Mouse (Mus musculus): Measurements from ENCODE around the gene Thpo. TPM values are rescaled to one million over a fixed set of nuclear protein-coding genes. Genes with fewer than 3 reads are reported as not detected.
A peak's percentile ranks its signal among the peaks of the same experiment; 100 is the strongest.

The Thpo gene
- polyA plus RNA-seq, 1 experiment from 2014 or later: 0.99 TPM

- 91% methylated on average over 5 of the region's 5 CpGs for WGBS
- Histone ChIP-seq H3K4me1 (replicated peaks) (peaks cover 28% of the 10 kb centered on the region), H3K4me2 (no peak overlapping the region), H3K36me3 (peaks cover 35% of the 10 kb centered on the region), H3K9me3 (no peaks in the 10 kb centered on the region), H3K9ac (no peak overlapping the region), H3K27ac (replicated peaks) (no peak overlapping the region), H3K27me3 (peaks cover 27% of the 10 kb centered on the region), H3K4me3 (no peak overlapping the region)
- ATAC-seq (ENCODE audit: low read depth): no peak
These were observed 2.5 kb upstream of the Thpo start for GRCm38 (mm10) chr16:20736823-20737222.

GRCm38 (mm10) chr16:20736168-20736567 is 1.9 kb upstream of the Thpo start:
- no peak overlapping the region for H3K4me3 ChIP-seq
- H3K36me3 ChIP-seq: peaks cover 29% of the 10 kb centered on the region
- no peak overlapping the region for H3K9ac ChIP-seq
- no peak for ATAC-seq (ENCODE audit: low read depth)
- H3K27me3 ChIP-seq: peaks cover 30% of the 10 kb centered on the region
- H3K4me1 ChIP-seq (replicated peaks): peaks cover 30% of the 10 kb centered on the region
- no peak overlapping the region for H3K27ac ChIP-seq (replicated peaks)
- no peak overlapping the region for H3K4me2 ChIP-seq
- 88% methylated on average over 7 of the region's 7 CpGs for WGBS
- H3K9me3 ChIP-seq: no peaks in the 10 kb centered on the region

- Histone ChIP-seq H3K9me3 (no peaks in the 10 kb centered on the region), H3K27me3 (peaks cover 30% of the 10 kb centered on the region), H3K4me1 (replicated peaks) (peaks cover 30% of the 10 kb centered on the region), H3K4me2 (no peak overlapping the region), H3K36me3 (peaks cover 28% of the 10 kb centered on the region), H3K4me3 (no peak overlapping the region), H3K9ac (no peak overlapping the region), H3K27ac (replicated peaks) (no peak overlapping the region)
- WGBS: 80% methylated on average over 5 of the region's 5 CpGs
- ATAC-seq (ENCODE audit: low read depth): no peak
These were observed 1.3 kb upstream of the Thpo start for GRCm38 (mm10) chr16:20735651-20736050.

GRCm38 (mm10) chr16:20732925-20733730 is 1.2 kb downstream of the Thpo start, which contains the start of gene Chrd:
Chrd (plus strand) TSS chr16:20733127.
- under 1% methylated on average over 65 of the region's 70 CpGs for WGBS
- H3K27me3 ChIP-seq: peaks cover 30% of the 10 kb centered on the region
- peak within 1 kb of the TSS; percentile 78 for H3K27ac ChIP-seq (replicated peaks)
- H3K4me3 ChIP-seq: peak within 1 kb of the TSS; percentile 75
- peak within 1 kb of the TSS; percentile 98 for H3K4me2 ChIP-seq
- no peaks in the 10 kb centered on the region for H3K9me3 ChIP-seq
- ATAC-seq (ENCODE audit: low read depth): peak; percentile 79
- peaks cover 30% of the 10 kb centered on the region for H3K4me1 ChIP-seq (replicated peaks)
- peak within 1 kb of the TSS; percentile 90 for H3K9ac ChIP-seq
- H3K36me3 ChIP-seq: peaks cover 21% of the 10 kb centered on the region

GRCm38 (mm10) chr16:20732251-20732924 is 1.9 kb downstream of the Thpo start:
- ATAC-seq (ENCODE audit: low read depth): peak; percentile 63
- peaks cover 30% of the 10 kb centered on the region for H3K27me3 ChIP-seq
- H3K4me3 ChIP-seq: peak overlapping the region; percentile 75
- peak overlapping the region; percentile 90 for H3K9ac ChIP-seq
- H3K4me1 ChIP-seq (replicated peaks): peaks cover 30% of the 10 kb centered on the region
- H3K27ac ChIP-seq (replicated peaks): peak overlapping the region; percentile 78
- H3K36me3 ChIP-seq: peaks cover 19% of the 10 kb centered on the region
- peak overlapping the region; percentile 98 for H3K4me2 ChIP-seq
- no peaks in the 10 kb centered on the region for H3K9me3 ChIP-seq
- WGBS: 0% methylated on average over 20 of the region's 30 CpGs

- peak overlapping the region; percentile 98; the same call in 1 of the 2 replicates for H3K4me2 ChIP-seq
- peaks cover 30% of the 10 kb centered on the region for H3K4me1 ChIP-seq (replicated peaks)
- peak overlapping the region; percentile 39; the same call in 1 of the 2 replicates for H3K27ac ChIP-seq (replicated peaks)
- H3K36me3 ChIP-seq: peaks cover 12% of the 10 kb centered on the region
- 75% methylated on average over 5 of the region's 5 CpGs for WGBS
- H3K27me3 ChIP-seq: peaks cover 30% of the 10 kb centered on the region
- no peak for ATAC-seq (ENCODE audit: low read depth)
- no peak overlapping the region for H3K4me3 ChIP-seq
- H3K9ac ChIP-seq: no peak overlapping the region
- no peaks in the 10 kb centered on the region for H3K9me3 ChIP-seq
These were observed 2.6 kb downstream of the Thpo start for GRCm38 (mm10) chr16:20731688-20732087.

- H3K9ac ChIP-seq: no peak overlapping the region
- no peak for ATAC-seq (ENCODE audit: low read depth)
- H3K4me3 ChIP-seq: no peak overlapping the region
- H3K4me2 ChIP-seq: no peak overlapping the region
- no peaks in the 10 kb centered on the region for H3K36me3 ChIP-seq
- H3K27me3 ChIP-seq: peaks cover 20% of the 10 kb centered on the region
- no peaks in the 10 kb centered on the region for H3K9me3 ChIP-seq
- WGBS: 34% methylated on average over 5 of the region's 5 CpGs
- no peak overlapping the region for H3K27ac ChIP-seq (replicated peaks)
- peaks cover 30% of the 10 kb centered on the region for H3K4me1 ChIP-seq (replicated peaks)
These were observed 4.0 kb downstream of the Thpo start for GRCm38 (mm10) chr16:20730293-20730711.

- H3K4me3 ChIP-seq: no peak overlapping the region
- 81% methylated on average over 1 of the region's 1 CpGs for WGBS
- no peak overlapping the region for H3K27ac ChIP-seq (replicated peaks)
- H3K9me3 ChIP-seq: no peaks in the 10 kb centered on the region
- no peak overlapping the region for H3K4me2 ChIP-seq
- no peak for ATAC-seq (ENCODE audit: low read depth)
- no peaks in the 10 kb centered on the region for H3K27me3 ChIP-seq
- no peaks in the 10 kb centered on the region; the same call in 1 of the 2 replicates for H3K4me1 ChIP-seq (replicated peaks)
- no peak overlapping the region for H3K9ac ChIP-seq
- H3K36me3 ChIP-seq: peaks cover 13% of the 10 kb centered on the region
These were observed 7.9 kb downstream of the Thpo start for GRCm38 (mm10) chr16:20726384-20726783.

- Histone ChIP-seq H3K9me3 (no peaks in the 10 kb centered on the region), H3K27ac (replicated peaks) (no peak overlapping the region), H3K27me3 (no peaks in the 10 kb centered on the region), H3K4me3 (no peak overlapping the region), H3K36me3 (peaks cover 19% of the 10 kb centered on the region), H3K4me2 (no peak overlapping the region), H3K4me1 (replicated peaks) (no peaks in the 10 kb centered on the region; the same call in 1 of the 2 replicates), H3K9ac (no peak overlapping the region)
- ATAC-seq (ENCODE audit: low read depth): no peak
- WGBS: 81% methylated on average over 4 of the region's 4 CpGs
These were observed 8.6 kb downstream of the Thpo start for GRCm38 (mm10) chr16:20725750-20726149.

GRCm38 (mm10) chr16:20725321-20725720 is 9.0 kb downstream of the Thpo start:
- Histone ChIP-seq H3K27me3 (no peaks in the 10 kb centered on the region), H3K4me1 (replicated peaks) (no peaks in the 10 kb centered on the region; the same call in 1 of the 2 replicates), H3K27ac (replicated peaks) (no peak overlapping the region), H3K4me3 (no peak overlapping the region), H3K9me3 (no peaks in the 10 kb centered on the region), H3K4me2 (no peak overlapping the region), H3K9ac (no peak overlapping the region), H3K36me3 (peaks cover 23% of the 10 kb centered on the region)
- ATAC-seq (ENCODE audit: low read depth): no peak
- WGBS: 79% methylated on average over 7 of the region's 7 CpGs

GRCm38 (mm10) chr16:20724338-20724748 is 10.0 kb downstream of the Thpo start:
- Histone ChIP-seq H3K4me3 (no peak overlapping the region), H3K4me1 (replicated peaks) (no peaks in the 10 kb centered on the region; the same call in 1 of the 2 replicates), H3K27ac (replicated peaks) (no peak overlapping the region), H3K36me3 (peaks cover 29% of the 10 kb centered on the region), H3K9me3 (no peaks in the 10 kb centered on the region), H3K27me3 (no peaks in the 10 kb centered on the region), H3K4me2 (no peak overlapping the region), H3K9ac (no peak overlapping the region)
- peak; percentile 64; the same call in 1 of the 2 replicates for ATAC-seq (ENCODE audit: low read depth)
- WGBS: 32% methylated on average over 5 of the region's 5 CpGs

GRCm38 (mm10) chr16:20723247-20723646 is 11.1 kb downstream of the Thpo start:
- Histone ChIP-seq H3K27ac (replicated peaks) (no peak overlapping the region), H3K4me2 (no peak overlapping the region), H3K4me3 (no peak overlapping the region), H3K4me1 (replicated peaks) (peaks cover 7% of the 10 kb centered on the region), H3K9me3 (no peaks in the 10 kb centered on the region), H3K9ac (no peak overlapping the region), H3K27me3 (no peaks in the 10 kb centered on the region), H3K36me3 (peaks cover 29% of the 10 kb centered on the region)
- ATAC-seq (ENCODE audit: low read depth): no peak
- WGBS: 59% methylated on average over 4 of the region's 4 CpGs

All from neural tube, embryonic 13.5 days (tissue).